Mouse (Mus musculus) C2C12 (cell line): ENCODE data around the gene Capn2.

Experiments
- CEBPB ChIP-seq: IDR thresholded peaks from one replicate; pipeline ENCODE4 v1.6.1; 2011; ENCODE audit warnings: low read depth, mild to moderate bottlenecking, control low read depth, moderate library complexity
- CTCF ChIP-seq: IDR thresholded peaks from one replicate; pipeline ENCODE4 v1.5.1; 2011; ENCODE audit not compliant: control insufficient read depth, insufficient read depth, insufficient read length
- FOSL1 ChIP-seq: IDR thresholded peaks from one replicate; pipeline ENCODE4 v1.8.0; 2011; ENCODE audit warnings: mild to moderate bottlenecking, low read length; ENCODE audit not compliant: poor library complexity, insufficient read depth, severe bottlenecking
- MAX ChIP-seq: IDR thresholded peaks from one replicate; pipeline ENCODE4 v1.6.1; 2011; ENCODE audit warnings: mild to moderate bottlenecking, control low read depth
- MYOD1 ChIP-seq: IDR thresholded peaks from one replicate; pipeline ENCODE4 v1.6.1; 2011; ENCODE audit warnings: low read depth; ENCODE audit not compliant: control insufficient read depth, insufficient read length
- MYOG ChIP-seq: IDR thresholded peaks from one replicate; pipeline ENCODE4 v1.6.1; 2011; ENCODE audit not compliant: control insufficient read depth, insufficient read length; ENCODE audit errors: extremely low read depth
- USF1 ChIP-seq: IDR thresholded peaks from one replicate; pipeline ENCODE4 v1.6.1; 2011; ENCODE audit warnings: low read depth, mild to moderate bottlenecking, control low read depth, moderate library complexity

DNA sequence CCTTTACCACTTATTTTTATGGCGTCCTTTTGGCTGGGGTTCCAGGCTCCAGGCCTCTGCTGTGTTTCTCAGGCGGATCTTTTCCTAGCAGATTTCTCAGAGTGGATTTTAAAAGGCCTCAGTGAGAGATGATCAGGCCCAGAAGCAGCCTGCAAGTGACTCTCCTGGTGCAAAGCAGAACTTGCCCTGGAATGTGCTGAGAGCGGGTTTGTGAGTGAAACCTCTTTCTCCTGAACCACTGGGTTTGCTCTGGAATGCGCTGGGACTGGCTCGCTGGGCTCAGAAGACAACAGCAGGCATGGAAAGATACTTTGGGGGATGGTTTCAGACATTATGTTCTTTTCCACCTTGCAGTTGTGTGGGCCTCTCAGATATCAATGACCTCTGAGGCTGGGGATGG lies 24.7 kb upstream of the Capn2 start:
- TF ChIP-seq CTCF (no peak), USF1 (no peak), FOSL1 (no peak), MYOD1 (no peak), CEBPB (no peak), MAX (no peak), MYOG (no peak)
